Mouse (Mus musculus): Measurements from ENCODE around the gene Chchd1. TPM values are rescaled to one million over a fixed set of nuclear protein-coding genes. Genes with fewer than 3 reads are reported as not detected.

The Chchd1 gene
- 10 to 100 TPM; 47.7 to 53.5 (median 51.3) TPM for total RNA-seq (2022)

- peak; percentile 82 to 91 for DNase-seq (ENCODE audit: low spot score in 2 of 2)
Measured at GRCm38 (mm10) chr14:20702741-20703381, at the start of gene Chchd1. TSS of gene Chchd1 (plus strand) at chr14:20703006.

GRCm38 (mm10) chr14:20654690-20655421 lies 48.0 kb upstream of the Chchd1 start:
- no peak for DNase-seq (ENCODE audit: low spot score in 2 of 2)

GRCm38 (mm10) chr14:20655731-20656130 lies 47.1 kb upstream of the Chchd1 start:
- no peak for DNase-seq (ENCODE audit: low spot score in 2 of 2)

- DNase-seq (ENCODE audit: low spot score in 2 of 2) = no peak
Measured at GRCm38 (mm10) chr14:20656361-20656760, 46.4 kb upstream of the Chchd1 start, which contains the start of gene Myoz1. TSS of gene Myoz1 (minus strand) at chr14:20656540.

GRCm38 (mm10) chr14:20658326-20658725 lies 44.5 kb upstream of the Chchd1 start:
- DNase-seq (ENCODE audit: low spot score in 2 of 2) = no peak

DNA sequence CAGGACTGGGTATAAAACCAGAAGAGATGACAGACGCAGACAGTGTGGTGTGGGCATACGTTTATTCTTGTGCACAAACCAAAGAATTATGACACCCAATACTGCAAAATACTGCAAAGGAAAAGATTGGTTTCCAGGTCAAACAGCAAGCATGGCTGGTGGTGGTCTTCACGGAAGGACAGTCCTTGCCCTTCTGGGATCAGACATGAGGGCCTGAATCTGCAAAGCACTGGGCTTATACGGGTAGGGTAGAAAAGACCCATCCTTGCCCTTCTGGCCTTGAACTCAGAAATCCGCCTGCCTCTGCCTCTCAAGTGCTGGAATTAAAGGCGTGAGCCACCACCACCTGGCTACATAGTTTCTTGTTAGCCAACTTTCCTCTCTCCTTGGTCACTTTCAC lies 43.9 kb upstream of the Chchd1 start:
- no peak for DNase-seq (ENCODE audit: low spot score in 2 of 2)

DNA sequence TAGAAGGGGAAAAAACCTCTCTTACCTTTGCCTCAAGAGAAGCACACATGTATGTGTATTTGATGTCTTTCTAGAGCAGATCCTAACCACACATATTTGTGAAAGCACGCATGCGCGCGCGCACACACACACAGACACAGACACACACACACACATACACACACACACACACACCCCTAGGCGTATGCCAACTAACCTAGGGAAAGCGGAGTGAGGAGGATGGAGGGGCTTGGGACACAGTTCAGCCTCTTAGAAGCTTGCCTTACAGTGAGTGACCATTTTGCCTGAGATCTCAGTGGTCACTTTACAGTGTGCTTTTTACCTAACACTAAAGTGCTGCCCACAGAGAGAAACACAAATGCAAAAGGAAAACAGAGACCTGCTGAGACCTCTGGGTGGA lies 43.1 kb upstream of the Chchd1 start:
- no peak for DNase-seq (ENCODE audit: low spot score in 2 of 2)

DNA sequence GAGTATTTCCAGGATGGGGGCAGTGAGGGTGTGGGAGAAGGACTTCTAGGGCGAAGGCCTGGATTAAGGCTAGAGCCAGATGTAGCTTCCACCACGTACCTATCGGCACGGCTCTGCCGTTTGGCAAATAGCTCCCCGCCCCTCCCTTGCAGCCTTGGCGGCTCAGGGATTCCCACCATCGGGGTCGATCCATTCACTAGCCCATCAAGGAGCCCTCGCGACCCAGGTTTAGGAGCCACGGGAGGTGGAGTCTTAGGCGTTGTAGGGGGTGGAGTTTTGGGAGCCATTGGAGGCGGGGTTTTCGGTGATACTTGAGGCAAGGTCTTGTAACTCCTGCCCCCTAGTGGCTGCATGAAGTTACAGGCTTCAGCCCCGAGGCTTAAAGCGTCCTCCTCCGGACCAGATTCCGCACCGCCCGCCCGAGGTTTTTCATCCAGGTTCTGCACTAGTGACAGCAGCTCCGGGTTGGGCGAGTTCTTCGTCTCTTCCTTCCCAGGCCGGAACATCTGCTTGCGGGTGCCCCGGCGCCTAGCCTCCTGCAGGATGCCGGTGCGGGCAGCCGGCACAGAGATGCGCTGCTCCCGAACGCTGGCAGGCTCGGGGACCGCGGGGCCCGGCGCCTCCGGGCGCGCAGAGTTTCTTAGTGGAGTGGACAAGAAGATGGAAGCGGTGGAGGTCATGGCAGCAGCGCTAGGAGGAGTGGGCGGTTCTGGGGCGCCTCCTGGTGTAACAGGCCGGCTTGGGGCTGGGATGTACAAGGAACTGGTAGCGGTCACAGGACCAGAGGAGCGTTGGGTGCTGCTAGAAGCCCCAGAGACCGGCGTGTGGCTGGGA lies 41.8 kb upstream of the Chchd1 start:
- DNase-seq (ENCODE audit: low spot score in 2 of 2) = peak; percentile 93 to 95

DNA sequence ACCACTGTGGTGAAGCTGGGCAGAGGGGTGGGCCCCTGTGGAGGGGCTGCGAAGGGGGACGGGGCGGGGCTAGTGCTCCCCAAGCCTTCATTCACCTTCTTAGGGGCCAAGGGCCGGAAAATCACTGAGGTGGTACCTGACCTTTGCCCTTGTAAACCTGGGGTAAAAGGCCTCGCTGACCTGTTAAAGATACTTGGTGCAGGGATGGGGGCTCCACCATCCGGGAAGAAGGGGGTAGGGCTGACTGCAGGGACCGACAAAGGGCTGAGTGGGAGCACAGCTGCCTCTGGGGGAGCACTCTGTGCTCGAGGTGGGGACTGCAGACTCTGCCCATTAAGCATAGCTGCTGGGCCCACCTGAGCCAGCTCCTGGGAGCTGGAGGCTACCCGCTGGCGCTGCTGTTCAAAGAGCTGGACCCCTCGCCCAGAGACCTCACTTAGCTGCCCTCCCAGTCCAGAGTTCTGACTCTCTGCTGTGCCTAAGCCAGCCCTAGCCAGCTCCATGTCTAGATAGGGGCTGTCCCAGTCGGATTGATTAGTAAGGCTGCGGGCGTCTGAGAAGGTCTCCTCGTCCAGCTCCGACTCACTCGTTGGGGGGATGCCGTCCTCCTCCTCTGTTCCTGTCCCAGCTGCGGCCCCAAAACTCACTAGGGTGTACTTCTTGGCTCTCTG lies 41.0 kb upstream of the Chchd1 start:
- DNase-seq (ENCODE audit: low spot score in 2 of 2) = no peak

DNA sequence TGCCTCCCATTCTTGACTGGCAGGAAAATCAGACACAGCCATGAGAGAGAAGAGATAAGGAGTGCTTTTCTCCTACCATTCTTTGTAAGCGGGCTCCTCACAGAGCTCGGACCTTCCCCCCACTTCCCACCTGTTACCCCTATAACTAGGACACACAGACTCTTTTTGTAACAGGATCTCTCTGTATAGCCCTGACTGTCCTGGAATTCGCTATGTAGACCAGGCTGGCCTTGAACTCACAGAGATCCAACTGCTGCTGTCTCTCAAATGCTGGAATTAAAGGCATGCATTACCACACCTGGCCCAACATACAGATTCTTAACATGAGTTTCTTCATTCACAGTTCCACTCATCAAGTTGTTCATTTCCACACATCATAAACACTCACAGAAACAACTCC lies 40.1 kb upstream of the Chchd1 start:
- DNase-seq (ENCODE audit: low spot score in 2 of 2) = no peak

DNA sequence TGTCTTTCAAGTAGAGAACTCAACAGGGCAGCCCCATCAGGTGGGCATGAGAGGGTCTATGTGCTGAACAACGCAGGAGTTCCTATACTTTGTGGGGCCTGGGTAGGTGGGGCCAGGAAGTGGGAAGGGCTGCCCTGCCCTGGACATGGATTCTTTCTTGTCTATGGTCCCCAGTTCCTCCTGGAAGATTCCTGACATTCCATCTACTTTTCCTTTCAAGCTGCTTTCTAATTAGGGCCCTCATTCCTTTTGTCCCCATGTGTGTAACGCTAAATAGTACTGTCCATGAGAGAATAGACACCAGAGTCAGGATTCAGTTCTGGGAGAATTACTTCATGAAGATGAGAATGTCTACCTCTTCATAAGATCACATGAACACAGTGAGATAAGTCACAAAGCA lies 39.2 kb upstream of the Chchd1 start:
- no peak for DNase-seq (ENCODE audit: low spot score in 2 of 2)

DNA sequence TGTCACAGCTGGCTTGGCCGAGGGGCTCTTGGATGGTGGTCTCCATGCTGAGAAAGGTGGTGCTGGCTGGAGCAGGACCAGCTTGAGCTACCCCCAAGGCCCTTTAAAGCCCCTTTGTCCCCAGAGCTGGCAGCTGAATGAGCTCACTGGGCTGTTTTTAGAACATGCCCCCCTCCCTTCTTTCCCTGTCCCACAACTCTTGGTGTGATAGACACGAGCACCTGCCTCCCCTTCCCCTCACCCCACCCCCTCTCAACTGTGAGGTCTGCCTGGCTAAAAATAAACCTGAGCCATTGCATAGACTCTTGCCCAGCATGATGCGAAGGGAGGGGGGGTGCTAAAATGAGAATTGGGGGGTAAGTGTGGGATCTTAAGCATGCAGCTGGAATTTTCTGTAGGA lies 38.4 kb upstream of the Chchd1 start:
- DNase-seq (ENCODE audit: low spot score in 2 of 2) = no peak

DNA sequence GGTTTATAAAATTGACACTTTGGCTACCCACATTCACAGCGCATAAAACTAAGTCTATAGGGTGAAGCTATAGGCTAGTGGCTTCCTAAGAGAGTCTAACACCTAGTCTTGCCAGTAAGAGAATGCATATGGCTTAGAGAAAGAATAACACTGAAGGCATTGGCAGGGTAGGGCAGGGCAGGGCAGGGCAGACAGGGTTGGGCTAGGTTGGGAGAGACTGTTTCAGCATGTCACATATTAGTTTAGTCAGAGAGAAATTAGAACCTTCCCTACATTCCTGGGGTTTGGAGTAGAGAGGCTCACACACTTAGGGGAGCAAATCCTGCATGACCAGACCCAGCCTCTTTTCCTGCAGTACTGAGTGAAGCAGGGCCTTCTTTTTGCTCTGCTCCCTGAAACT lies 35.3 kb upstream of the Chchd1 start:
- no peak for DNase-seq (ENCODE audit: low spot score in 2 of 2)

GRCm38 (mm10) chr14:20668154-20668810 lies 34.5 kb upstream of the Chchd1 start, which contains the start of gene Synpo2l:
TSS of gene Synpo2l (minus strand) at chr14:20668354.
- no peak for DNase-seq (ENCODE audit: low spot score in 2 of 2)

DNA sequence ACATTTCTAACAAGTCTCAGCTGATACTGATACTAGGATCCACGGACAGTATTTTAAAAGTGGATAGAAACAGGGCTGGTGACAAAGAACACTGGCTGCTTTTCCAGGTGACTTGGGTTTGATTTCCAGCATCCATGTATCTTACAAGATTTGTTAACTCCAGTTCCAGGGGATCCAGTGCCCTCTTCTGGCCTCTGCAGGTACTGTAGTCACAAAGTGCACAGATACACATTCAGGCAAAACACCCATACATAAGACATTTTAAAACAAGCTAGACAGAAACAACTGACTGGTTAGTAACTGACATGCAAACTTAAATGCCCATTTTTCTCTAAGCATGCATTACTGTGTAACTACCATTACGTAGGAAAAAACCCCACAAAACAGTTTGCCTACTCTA lies 29.8 kb upstream of the Chchd1 start:
- DNase-seq (ENCODE audit: low spot score in 2 of 2) = no peak

GRCm38 (mm10) chr14:20673735-20674063 lies 29.1 kb upstream of the Chchd1 start:
- DNase-seq (ENCODE audit: low spot score in 2 of 2) = peak; percentile 51 to 72

- DNase-seq (ENCODE audit: low spot score in 2 of 2) = peak; percentile 94 to 95
Measured at GRCm38 (mm10) chr14:20674064-20674833, 28.6 kb upstream of the Chchd1 start, which contains the start of gene Sec24c. TSS of gene Sec24c (plus strand) at chr14:20674308.

- no peak for DNase-seq (ENCODE audit: low spot score in 2 of 2)
Measured at GRCm38 (mm10) chr14:20677906-20678305, 24.9 kb upstream of the Chchd1 start.

- DNase-seq (ENCODE audit: low spot score in 2 of 2) = no peak
Measured at GRCm38 (mm10) chr14:20681742-20682141, 21.1 kb upstream of the Chchd1 start.

- no peak for DNase-seq (ENCODE audit: low spot score in 2 of 2)
Measured at GRCm38 (mm10) chr14:20682498-20682897, 20.3 kb upstream of the Chchd1 start.
